In genomic region chr17:66101380-66102330, GRCm38 (mm10) we compare ENCODE assay signal across 8 mouse cellular contexts. TPM values are rescaled to one million over a fixed set of nuclear protein-coding genes. Genes with fewer than 3 reads are reported as not detected.
DNase-seq lines count a peak whose midpoint lies in the region; ATAC-seq and TF ChIP-seq lines count a peak whose summit lies in the region.

Ndufv2 (minus strand) TSS chr17:66101559.

- H3K79me2 ChIP-seq in MEL (ENCODE audit: control insufficient read depth, insufficient read depth, low read length, poor library complexity) = peaks cover 34% of the 10 kb centered on the region

- peak; percentile 40 for TF ChIP-seq RAD21 in MEL (IDR thresholded peaks at IDR 0.05; ENCODE audit: low read depth, low read length)

- H3K4me2 ChIP-seq in forebrain, postnatal 0 days (ENCODE audit: low read depth) = peak within 1 kb of the TSS; percentile 91
- H3K4me2 ChIP-seq in lung, embryonic 15.5 days = peak within 1 kb of the TSS; percentile 85

- ATAC-seq in forebrain, postnatal 0 days = peak; percentile 98
- peak; percentile 100 for ATAC-seq in lung, embryonic 15.5 days (ENCODE audit: borderline replicate concordance, extremely low read depth, low FRiP score, low TSS enrichment)

- no peaks in the 10 kb centered on the region; a peak in 1 of 4 replicates for H3K27me3 ChIP-seq in MEL (ENCODE audit: control insufficient read depth in 1 of 2, insufficient read depth in 2 of 2, low read length in 2 of 2)
- no peaks in the 10 kb centered on the region for H3K27me3 ChIP-seq in forebrain, postnatal 0 days (ENCODE audit: insufficient read depth, low read length)
- H3K27me3 ChIP-seq in lung, embryonic 15.5 days = no peaks in the 10 kb centered on the region

- peak within 1 kb of the TSS; percentile 94 for H3K27ac ChIP-seq in MEL (ENCODE audit: control insufficient read depth, low read depth, low read length)
- peak within 1 kb of the TSS; percentile 92 for H3K27ac ChIP-seq in forebrain, postnatal 0 days (ENCODE audit: low read depth, low read length)
- peak within 1 kb of the TSS; percentile 95 for H3K27ac ChIP-seq in lung, embryonic 15.5 days

- peak within 1 kb of the TSS; percentile 90 to 98 for H3K4me3 ChIP-seq in MEL (ENCODE audit: control insufficient read depth in 1 of 2, insufficient read depth in 1 of 2, low read depth in 2 of 2, low read length in 2 of 2)
- peak within 1 kb of the TSS; percentile 79 for H3K4me3 ChIP-seq in forebrain, postnatal 0 days (ENCODE audit: low read depth, low read length)
- peak within 1 kb of the TSS; percentile 92 for H3K4me3 ChIP-seq in lung, embryonic 15.5 days

- peak; percentile 52 to 80 (median 65) for TF ChIP-seq CTCF in MEL (IDR thresholded peaks at IDR 0.05 in 2 of 3, conservative IDR thresholded peaks at IDR 0.05 in 1 of 3; ENCODE audit: control insufficient read depth in 1 of 3, insufficient read depth in 1 of 3, low read depth in 2 of 3, low read length in 3 of 3, poor library complexity in 1 of 3, severe bottlenecking in 1 of 3)
- TF ChIP-seq CTCF in forebrain, postnatal 0 days (IDR thresholded peaks at IDR 0.05; ENCODE audit: low read depth) = peak; percentile 91

- peak in 1 of 2 experiments; percentile 6; a peak in 2 of 4 replicates for TF ChIP-seq EP300 in MEL (IDR thresholded peaks at IDR 0.05; ENCODE audit: low read depth in 1 of 2, low read length in 2 of 2)

- no peaks in the 10 kb centered on the region for H3K9me3 ChIP-seq in MEL (replicated peaks; ENCODE audit: insufficient read depth, low read length)
- H3K9me3 ChIP-seq in forebrain, postnatal 0 days (ENCODE audit: low read length) = no peaks in the 10 kb centered on the region
- H3K9me3 ChIP-seq in lung, embryonic 15.5 days = no peaks in the 10 kb centered on the region

- peak; percentile 97 for DNase-seq in MEL (ENCODE audit: low read depth, low spot score)
- peak; percentile 94 to 96 for DNase-seq in cerebellum, adult 18-20 months
- DNase-seq in forebrain, postnatal 0 days = peak; percentile 99
- DNase-seq in heart, postnatal 4 days = peak; percentile 93
- peak; percentile 80 to 86 for DNase-seq in layer of hippocampus, adult 8-10 months (ENCODE audit: low spot score in 2 of 2)
- DNase-seq in ovary, postnatal 14 days (ENCODE audit: low spot score) = peak; percentile 82
- DNase-seq in thymus, postnatal 14 days = peak; percentile 93

- peak within 1 kb of the TSS; percentile 100 for H3K9ac ChIP-seq in MEL (ENCODE audit: control insufficient read depth, low read depth, low read length, poor library complexity, severe bottlenecking)
- H3K9ac ChIP-seq in forebrain, postnatal 0 days = peak within 1 kb of the TSS; percentile 97
- H3K9ac ChIP-seq in lung, embryonic 15.5 days = peak within 1 kb of the TSS; percentile 96

- H3K4me1 ChIP-seq in MEL (ENCODE audit: control insufficient read depth in 1 of 2, insufficient read depth in 2 of 2, low read length in 2 of 2) = peaks cover 2 to 11% of the 10 kb centered on the region in 2 experiments
- peaks cover 4% of the 10 kb centered on the region; the same call in 1 of the 2 replicates for H3K4me1 ChIP-seq in forebrain, postnatal 0 days (ENCODE audit: insufficient read depth)
- peaks cover 10% of the 10 kb centered on the region for H3K4me1 ChIP-seq in lung, embryonic 15.5 days

- 4% methylated on average over 67 of the region's 67 CpGs for WGBS in forebrain, postnatal 0 days
- WGBS in lung, embryonic 15.5 days = under 1% methylated on average over 67 of the region's 67 CpGs

- H3K36me3 ChIP-seq in MEL (ENCODE audit: control insufficient read depth in 1 of 2, insufficient read depth in 2 of 2, low read length in 2 of 2) = peaks cover 1 to 30% of the 10 kb centered on the region in 2 experiments; a peak in 3 of 4 replicates
- no peaks in the 10 kb centered on the region for H3K36me3 ChIP-seq in forebrain, postnatal 0 days (ENCODE audit: insufficient read depth)
- no peaks in the 10 kb centered on the region for H3K36me3 ChIP-seq in lung, embryonic 15.5 days

- TF ChIP-seq POLR2A in MEL (IDR thresholded peaks at IDR 0.05; ENCODE audit: control insufficient read depth in 1 of 2, insufficient read depth in 1 of 2, low read depth in 1 of 2, low read length in 2 of 2, poor library complexity in 1 of 2) = peak; percentile 89 to 93

TF ChIP-seq in MEL, 35 proteins besides CTCF, POLR2A, EP300 and RAD21:
- TF ChIP-seq BHLHE40 (IDR thresholded peaks at IDR 0.05; ENCODE audit: borderline replicate concordance, low read depth, low read length) = no peak
- TF ChIP-seq HCFC1 (IDR thresholded peaks at IDR 0.05; ENCODE audit: low read depth, low read length) = peak; percentile 82
- TF ChIP-seq SMC3 (IDR thresholded peaks at IDR 0.05; ENCODE audit: low read depth, low read length) = peak; percentile 46
- 0 out of 2 replicates have a peak, but pooled peaks have one; percentile 66 for TF ChIP-seq MAX (IDR thresholded peaks at IDR 0.05; ENCODE audit: low read length)
- peak; percentile 8; the same call in 1 of the 2 replicates for TF ChIP-seq ELF1 (IDR thresholded peaks at IDR 0.05; ENCODE audit: low read depth, low read length)
- TF ChIP-seq TBP (IDR thresholded peaks at IDR 0.05; ENCODE audit: low read depth, low read length) = no peak; the same call in 1 of the 2 replicates
- peak; percentile 45; the same call in 1 of the 2 replicates for TF ChIP-seq TCF12 (IDR thresholded peaks at IDR 0.05; ENCODE audit: low read depth, low read length)
- no peak for TF ChIP-seq ZKSCAN1 (IDR thresholded peaks at IDR 0.05; ENCODE audit: low read depth, low read length)
- peak; percentile 22; the same call in 1 of the 2 replicates for TF ChIP-seq ZC3H11A (IDR thresholded peaks at IDR 0.05; ENCODE audit: low read depth, low read length)
- no peak for TF ChIP-seq UBTF (IDR thresholded peaks at IDR 0.05; ENCODE audit: borderline replicate concordance, insufficient read depth, low read depth, low read length)
- TF ChIP-seq POLR2AphosphoS2 (IDR thresholded peaks at IDR 0.05; ENCODE audit: low read length) = peak; percentile 87
- no peak for TF ChIP-seq MYB (IDR thresholded peaks at IDR 0.05; ENCODE audit: low read depth, low read length)
- 0 out of 2 replicates have a peak, but pooled peaks have one; percentile 9 for TF ChIP-seq USF1 (IDR thresholded peaks at IDR 0.05; ENCODE audit: low read depth, low read length)
- TF ChIP-seq MXI1 (IDR thresholded peaks at IDR 0.05; ENCODE audit: low read depth, low read length) = peak; percentile 77
- peak; percentile 28; the same call in 1 of the 2 replicates for TF ChIP-seq MYC (IDR thresholded peaks at IDR 0.05; ENCODE audit: low read depth, low read length)
- peak; percentile 94 for TF ChIP-seq ZMIZ1 (IDR thresholded peaks at IDR 0.05; ENCODE audit: low read depth, low read length)
- TF ChIP-seq RCOR1 (IDR thresholded peaks at IDR 0.05; ENCODE audit: low read depth, low read length) = peak; percentile 11; the same call in 1 of the 2 replicates
- peak; percentile 95 for TF ChIP-seq NELFE (IDR thresholded peaks at IDR 0.05; ENCODE audit: low read depth, low read length)
- peak; percentile 36; the same call in 1 of the 2 replicates for TF ChIP-seq NRF1 (IDR thresholded peaks at IDR 0.05; ENCODE audit: insufficient read depth, low read depth, low read length, poor library complexity, severe bottlenecking)
- TF ChIP-seq CHD2 (IDR thresholded peaks at IDR 0.05; ENCODE audit: low read length) = no peak
- TF ChIP-seq ETS1 (IDR thresholded peaks at IDR 0.05; ENCODE audit: low read depth, low read length) = 0 out of 2 replicates have a peak, but pooled peaks have one; percentile 18
- TF ChIP-seq SIN3A (IDR thresholded peaks at IDR 0.05; ENCODE audit: low read length) = peak; percentile 84
- TF ChIP-seq MAZ (IDR thresholded peaks at IDR 0.05; ENCODE audit: low read depth, low read length) = 0 out of 2 replicates have a peak, but pooled peaks have one; percentile 53
- TF ChIP-seq CHD1 (IDR thresholded peaks at IDR 0.05; ENCODE audit: low read depth, low read length) = 0 out of 2 replicates have a peak, but pooled peaks have one; percentile 18
- no peak for TF ChIP-seq MEF2A (IDR thresholded peaks at IDR 0.05; ENCODE audit: extremely low read depth, insufficient replicate concordance, low read depth, low read length, poor library complexity, severe bottlenecking)

RNA-seq across cellular contexts. Expression of gene Ndufv2, which starts in this region (rescaled TPM):
- total RNA-seq in MEL (2012; rRNA removed) = 150 and 169 TPM in 2 replicates
- 100 to 1,000 TPM in 1 of 2 experiments, not detected in 1; 178 TPM for polyA plus RNA-seq in MEL (2012; ENCODE audit: insufficient read depth in 1 of 2, insufficient read length in 2 of 2, low read depth in 1 of 2, low replicate concordance in 2 of 2, missing spikeins in 1 of 2)
- 143 and 190 TPM in 2 replicates for total RNA-seq in forebrain, postnatal 0 days (2014; rRNA removed)
- 432 and 524 TPM in 2 replicates for polyA plus RNA-seq in forebrain, postnatal 0 days (2015; fragmentation: Nextera tagmentation; extraction: Ambion mirVana)
- total RNA-seq in heart, postnatal 4 days (2021) = 100 to 1,000 TPM; 846 to 878 TPM
- 100 to 1,000 TPM; 227 to 270 (median 244) TPM for total RNA-seq in layer of hippocampus, adult 8-10 months (2022)
- polyA plus RNA-seq in lung, embryonic 15.5 days (2015; fragmentation: Nextera tagmentation; extraction: Ambion mirVana) = 306 and 313 TPM in 2 replicates

Comparison
In these comparisons a context has a peak if more than half of its experiments do, and no peak if none do; other contexts are left out.
1. Peak in every context shown above with its lines: DNase-seq, ATAC-seq, H3K4me3 ChIP-seq and H3K27ac ChIP-seq.